Mouse (Mus musculus) heart, embryonic 15.5 days (tissue): ENCODE data around the gene Cadm1. TPM values are rescaled to one million over a fixed set of nuclear protein-coding genes. Genes with fewer than 3 reads are reported as not detected.
A peak's percentile ranks its signal among the peaks of the same experiment; 100 is the strongest.

Experiments used
- ATAC-seq: fragments of 200-750 bp; cut with Nextera tagmentation; replicated peaks from 2 replicates; pipeline ENCODE4 v1.8.0; 2017; ENCODE audit warnings: low read depth, moderate TSS enrichment; ENCODE audit not compliant: insufficient number of reproducible peaks, insufficient read depth, low FRiP score
- H3K27ac ChIP-seq: fragments of 300-500 bp; sonication (generic); 2 replicates; pipeline ENCODE4 v1.5.1; 2015; ENCODE audit warnings: mild to moderate bottlenecking, inconsistent platforms
- H3K27me3 ChIP-seq: fragments of 300-500 bp; sonication (generic); 2 replicates; pipeline ENCODE4 v1.6.1; 2015; ENCODE audit warnings: inconsistent platforms
- H3K36me3 ChIP-seq: fragments of 300-500 bp; sonication (generic); 2 replicates; pipeline ENCODE4 v1.6.1; 2015; ENCODE audit warnings: mild to moderate bottlenecking, inconsistent platforms
- H3K4me1 ChIP-seq: fragments of 300-500 bp; sonication (generic); replicated peaks from 2 replicates; pipeline ENCODE4 v1.6.1; 2015; ENCODE audit warnings: inconsistent platforms
- H3K4me2 ChIP-seq: fragments of 300-500 bp; sonication (generic); 2 replicates; pipeline ENCODE4 v1.6.1; 2015; ENCODE audit warnings: inconsistent platforms, mild to moderate bottlenecking, moderate library complexity
- H3K4me3 ChIP-seq: fragments of 300-500 bp; sonication (generic); 2 replicates; pipeline ENCODE4 v1.5.1; 2015; ENCODE audit warnings: mild to moderate bottlenecking, inconsistent platforms
- H3K9ac ChIP-seq: fragments of 300-500 bp; sonication (generic); 2 replicates; pipeline ENCODE4 v1.6.1; 2015; ENCODE audit warnings: mild to moderate bottlenecking, inconsistent platforms
- H3K9me3 ChIP-seq: fragments of 300-500 bp; sonication (generic); replicated peaks from 2 replicates; pipeline ENCODE4 v1.6.1; 2016; ENCODE audit warnings: inconsistent platforms
- WGBS: fragments of 180-500 bp; shearing (Covaris S2); methylation state at CpG from one replicate; pipeline ENCODE4 v1.1.7; 2015; ENCODE audit warnings: mixed read lengths; 5-methylcytosine and 5-hydroxymethylcytosine counted together
- polyA plus RNA-seq: library from polyadenylated mRNA; unstranded; fragments of >200 nt; fragmentation: Nextera tagmentation; extraction: Ambion mirVana; gene quantifications from 2 replicates; pipeline ENCODE4 v1.2.1, GENCODE M21; 2015

Cadm1 gene
- polyA plus RNA-seq = 12.6 and 22.6 TPM in 2 replicates

- Histone ChIP-seq H3K36me3 (no peaks in the 10 kb centered on the region), H3K27ac (peak within 1 kb of the TSS; percentile 74), H3K4me2 (peak within 1 kb of the TSS; percentile 94), H3K9ac (peak within 1 kb of the TSS; percentile 68), H3K9me3 (no peaks in the 10 kb centered on the region), H3K4me1 (peaks cover 29% of the 10 kb centered on the region), H3K4me3 (peak within 1 kb of the TSS; percentile 73), H3K27me3 (peaks cover 50% of the 10 kb centered on the region)
- WGBS = under 1% methylated on average over 71 of the region's 72 CpGs
- peak; percentile 97 for ATAC-seq
Observed at GRCm38 (mm10) chr9:47529602-47530450, at the start of gene Cadm1. TSS of gene Cadm1 (plus strand) at chr9:47530173.

GRCm38 (mm10) chr9:47484506-47484905 lies 45.5 kb upstream of the Cadm1 start:
- H3K27me3 ChIP-seq = peaks cover 13% of the 10 kb centered on the region; the same call in 1 of the 2 replicates
- H3K4me1 ChIP-seq = 0 out of 2 replicates have a peak, but pooled peaks cover 5% of the 10 kb centered on the region
- ATAC-seq = no peak
- H3K36me3 ChIP-seq = no peaks in the 10 kb centered on the region
- H3K9me3 ChIP-seq = no peaks in the 10 kb centered on the region
- H3K9ac ChIP-seq = no peak overlapping the region
- no peak overlapping the region for H3K27ac ChIP-seq
- H3K4me2 ChIP-seq = no peak overlapping the region
- WGBS = 76% methylated on average over 5 of the region's 5 CpGs
- no peak overlapping the region for H3K4me3 ChIP-seq

- WGBS = 83% methylated on average over 4 of the region's 4 CpGs
- no peak for ATAC-seq
- no peaks in the 10 kb centered on the region for H3K9me3 ChIP-seq
Observed at GRCm38 (mm10) chr9:47485186-47485585, 44.8 kb upstream of the Cadm1 start.

GRCm38 (mm10) chr9:47499761-47500160 lies 30.2 kb upstream of the Cadm1 start:
- H3K27me3 ChIP-seq = 0 out of 2 replicates have a peak, but pooled peaks cover 3% of the 10 kb centered on the region
- WGBS = 19% methylated on average over 3 of the region's 3 CpGs

More at GRCm38 (mm10) chr9:47485186-47485585, 44.8 kb upstream of the Cadm1 start:
- H3K9ac ChIP-seq = no peak overlapping the region
- peaks cover 13% of the 10 kb centered on the region; the same call in 1 of the 2 replicates for H3K27me3 ChIP-seq
- 0 out of 2 replicates have a peak, but pooled peaks cover 5% of the 10 kb centered on the region for H3K4me1 ChIP-seq
- no peak overlapping the region for H3K27ac ChIP-seq
- H3K36me3 ChIP-seq = no peaks in the 10 kb centered on the region
- no peak overlapping the region for H3K4me2 ChIP-seq
- no peak overlapping the region for H3K4me3 ChIP-seq

GRCm38 (mm10) chr9:47505956-47506355 lies 24.0 kb upstream of the Cadm1 start:
- Histone ChIP-seq H3K27me3 (peaks cover 9% of the 10 kb centered on the region; the same call in 1 of the 2 replicates), H3K9ac (no peak overlapping the region), H3K4me1 (no peaks in the 10 kb centered on the region), H3K36me3 (no peaks in the 10 kb centered on the region), H3K4me2 (no peak overlapping the region), H3K9me3 (no peaks in the 10 kb centered on the region), H3K4me3 (no peak overlapping the region), H3K27ac (no peak overlapping the region)
- WGBS = 63% methylated on average over 13 of the region's 13 CpGs
- ATAC-seq = no peak

More at GRCm38 (mm10) chr9:47499761-47500160, 30.2 kb upstream of the Cadm1 start:
- no peak for ATAC-seq
- Histone ChIP-seq H3K36me3 (no peaks in the 10 kb centered on the region), H3K4me1 (no peaks in the 10 kb centered on the region), H3K4me3 (no peak overlapping the region), H3K9me3 (no peaks in the 10 kb centered on the region), H3K4me2 (no peak overlapping the region), H3K9ac (no peak overlapping the region), H3K27ac (no peak overlapping the region)

- no peak overlapping the region for H3K9ac ChIP-seq
- peaks cover 6% of the 10 kb centered on the region; the same call in 1 of the 2 replicates for H3K27me3 ChIP-seq
- no peak for ATAC-seq
- H3K4me3 ChIP-seq = no peak overlapping the region
- no peak overlapping the region for H3K27ac ChIP-seq
- H3K4me1 ChIP-seq = no peaks in the 10 kb centered on the region
- 83% methylated on average over 17 of the region's 17 CpGs for WGBS
- no peaks in the 10 kb centered on the region for H3K9me3 ChIP-seq
- H3K4me2 ChIP-seq = no peak overlapping the region
- no peaks in the 10 kb centered on the region for H3K36me3 ChIP-seq
Observed at GRCm38 (mm10) chr9:47506876-47507275, 23.1 kb upstream of the Cadm1 start.

- no peak overlapping the region for H3K4me2 ChIP-seq
- no peaks in the 10 kb centered on the region for H3K36me3 ChIP-seq
- no peak for ATAC-seq
- 37% methylated on average over 3 of the region's 3 CpGs for WGBS
- no peak overlapping the region for H3K4me3 ChIP-seq
- no peak overlapping the region for H3K9ac ChIP-seq
- H3K27ac ChIP-seq = no peak overlapping the region
- no peaks in the 10 kb centered on the region for H3K9me3 ChIP-seq
- peaks cover 6% of the 10 kb centered on the region; the same call in 1 of the 2 replicates for H3K27me3 ChIP-seq
- no peaks in the 10 kb centered on the region for H3K4me1 ChIP-seq
Observed at GRCm38 (mm10) chr9:47508109-47508508, 21.9 kb upstream of the Cadm1 start.

- H3K4me2 ChIP-seq = no peak overlapping the region
- H3K27me3 ChIP-seq = peaks cover 14% of the 10 kb centered on the region
- H3K4me1 ChIP-seq = no peaks in the 10 kb centered on the region
- H3K4me3 ChIP-seq = no peak overlapping the region
- no peaks in the 10 kb centered on the region for H3K9me3 ChIP-seq
- WGBS = 86% methylated on average over 3 of the region's 3 CpGs
- ATAC-seq = no peak
- H3K27ac ChIP-seq = no peak overlapping the region
- no peaks in the 10 kb centered on the region for H3K36me3 ChIP-seq
- H3K9ac ChIP-seq = no peak overlapping the region
Observed at GRCm38 (mm10) chr9:47512521-47512920, 17.5 kb upstream of the Cadm1 start.

GRCm38 (mm10) chr9:47514318-47514717 lies 15.7 kb upstream of the Cadm1 start:
- Histone ChIP-seq H3K9me3 (no peaks in the 10 kb centered on the region), H3K27ac (no peak overlapping the region), H3K4me2 (no peak overlapping the region), H3K4me1 (no peaks in the 10 kb centered on the region), H3K4me3 (no peak overlapping the region), H3K36me3 (no peaks in the 10 kb centered on the region), H3K27me3 (peaks cover 14% of the 10 kb centered on the region), H3K9ac (no peak overlapping the region)
- 23% methylated on average over 8 of the region's 8 CpGs for WGBS
- ATAC-seq = no peak

GRCm38 (mm10) chr9:47516238-47516637 lies 13.7 kb upstream of the Cadm1 start:
- no peak for ATAC-seq
- WGBS = 57% methylated on average over 4 of the region's 4 CpGs
- no peaks in the 10 kb centered on the region for H3K9me3 ChIP-seq
- H3K4me3 ChIP-seq = no peak overlapping the region
- H3K27ac ChIP-seq = no peak overlapping the region
- H3K36me3 ChIP-seq = no peaks in the 10 kb centered on the region
- H3K9ac ChIP-seq = no peak overlapping the region
- H3K27me3 ChIP-seq = peaks cover 21% of the 10 kb centered on the region
- H3K4me1 ChIP-seq = no peaks in the 10 kb centered on the region
- no peak overlapping the region for H3K4me2 ChIP-seq

- WGBS = 93% methylated on average over 9 of the region's 9 CpGs
- no peak overlapping the region for H3K4me3 ChIP-seq
- peaks cover 29% of the 10 kb centered on the region for H3K27me3 ChIP-seq
- H3K27ac ChIP-seq = no peak overlapping the region
- H3K9me3 ChIP-seq = no peaks in the 10 kb centered on the region
- peaks cover 26% of the 10 kb centered on the region for H3K4me1 ChIP-seq
- ATAC-seq = no peak
- H3K9ac ChIP-seq = no peak overlapping the region
- H3K36me3 ChIP-seq = no peaks in the 10 kb centered on the region
- no peak overlapping the region for H3K4me2 ChIP-seq
Observed at GRCm38 (mm10) chr9:47527290-47527689, 2.7 kb upstream of the Cadm1 start.
